Mouse (Mus musculus): ENCODE data around the gene Slc38a4. TPM values are rescaled to one million over a fixed set of nuclear protein-coding genes. Genes with fewer than 3 reads are reported as not detected.

Slc38a4 gene
- polyA plus RNA-seq, 1 experiment = not detected

GRCm38 (mm10) chr15:97026670-97027069, 29.1 kb downstream of the Slc38a4 start:
- no peaks in the 10 kb centered on the region for H3K4me1 ChIP-seq
- no peak for TF ChIP-seq FLI1 (IDR thresholded peaks at IDR 0.05; ENCODE audit: low read length)
- no peak overlapping the region for H3K4me3 ChIP-seq (replicated peaks)
- peaks cover 17% of the 10 kb centered on the region for H3K9me3 ChIP-seq
- H3K36me3 ChIP-seq (replicated peaks; ENCODE audit: low read length) = no peaks in the 10 kb centered on the region
- H3K27me3 ChIP-seq (replicated peaks) = no peaks in the 10 kb centered on the region

DNA sequence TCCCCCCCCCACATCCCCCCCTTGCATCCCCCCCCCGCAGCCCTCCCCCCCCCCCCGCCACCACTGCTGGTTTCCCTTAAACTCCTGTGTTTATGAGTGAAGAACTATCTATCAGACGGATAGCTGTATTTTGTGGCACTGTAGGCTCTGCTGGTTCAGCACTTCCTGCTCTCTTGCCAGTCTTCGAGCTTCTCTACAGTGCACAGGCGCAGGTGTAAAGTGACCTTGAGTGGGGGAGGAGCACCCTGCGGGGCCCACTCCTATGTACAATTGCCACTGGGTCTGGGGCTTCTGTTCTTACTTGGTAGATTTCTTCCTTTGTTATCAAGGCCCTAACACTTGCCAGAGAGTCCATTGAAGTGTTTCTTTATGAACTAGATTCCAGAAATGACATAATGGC, 33.0 kb downstream of the Slc38a4 start:
- no peaks in the 10 kb centered on the region for H3K4me1 ChIP-seq
- no peaks in the 10 kb centered on the region for H3K36me3 ChIP-seq (replicated peaks; ENCODE audit: low read length)
- no peaks in the 10 kb centered on the region for H3K27me3 ChIP-seq (replicated peaks)
- H3K9me3 ChIP-seq = peaks cover 12% of the 10 kb centered on the region
- no peak overlapping the region for H3K4me3 ChIP-seq (replicated peaks)
- TF ChIP-seq GATA1 (IDR thresholded peaks at IDR 0.05; ENCODE audit: borderline replicate concordance, low read length) (no peak), FLI1 (IDR thresholded peaks at IDR 0.05; ENCODE audit: low read length) (no peak)

GRCm38 (mm10) chr15:97022213-97022612, 33.5 kb downstream of the Slc38a4 start:
- H3K4me3 ChIP-seq (replicated peaks) = no peak overlapping the region
- H3K4me1 ChIP-seq = no peaks in the 10 kb centered on the region
- H3K9me3 ChIP-seq = peaks cover 7% of the 10 kb centered on the region
- H3K36me3 ChIP-seq (replicated peaks; ENCODE audit: low read length) = no peaks in the 10 kb centered on the region
- H3K27me3 ChIP-seq (replicated peaks) = no peaks in the 10 kb centered on the region
- no peak for TF ChIP-seq FLI1 (IDR thresholded peaks at IDR 0.05; ENCODE audit: low read length)

- Histone ChIP-seq H3K4me3 (replicated peaks) (no peak overlapping the region), H3K4me1 (no peaks in the 10 kb centered on the region), H3K9me3 (peaks cover 18% of the 10 kb centered on the region), H3K36me3 (replicated peaks; ENCODE audit: low read length) (no peaks in the 10 kb centered on the region), H3K27me3 (replicated peaks) (no peaks in the 10 kb centered on the region)
- TF ChIP-seq FLI1 (IDR thresholded peaks at IDR 0.05; ENCODE audit: low read length) (no peak), GATA1 (IDR thresholded peaks at IDR 0.05; ENCODE audit: borderline replicate concordance, low read length) (no peak)
Observed at GRCm38 (mm10) chr15:97020221-97020620, 35.5 kb downstream of the Slc38a4 start.

DNA sequence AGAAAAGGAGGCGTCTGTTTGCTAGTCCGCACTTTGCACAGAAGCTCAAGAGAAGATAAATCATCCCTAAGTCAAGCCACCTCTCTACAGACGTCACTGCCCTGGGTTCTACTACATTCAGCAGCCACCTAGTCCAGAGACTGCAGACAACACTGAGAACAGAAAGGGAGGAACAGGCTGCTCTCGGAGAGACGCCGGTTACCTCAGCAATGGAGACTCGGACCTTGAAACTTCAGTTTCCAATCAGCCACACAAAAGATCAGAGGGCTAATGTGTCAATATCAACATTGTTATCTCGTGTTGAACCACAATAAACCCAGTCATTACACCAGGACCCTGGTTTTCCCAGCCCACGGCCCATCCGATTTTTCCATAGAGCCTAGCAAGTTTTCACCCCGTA, 36.4 kb downstream of the Slc38a4 start:
- Histone ChIP-seq H3K36me3 (replicated peaks; ENCODE audit: low read length) (no peaks in the 10 kb centered on the region), H3K27me3 (replicated peaks) (no peaks in the 10 kb centered on the region), H3K9me3 (peaks cover 18% of the 10 kb centered on the region), H3K4me3 (replicated peaks) (no peak overlapping the region), H3K4me1 (no peaks in the 10 kb centered on the region)
- TF ChIP-seq GATA1 (IDR thresholded peaks at IDR 0.05; ENCODE audit: borderline replicate concordance, low read length) (no peak), FLI1 (IDR thresholded peaks at IDR 0.05; ENCODE audit: low read length) (no peak)

DNA sequence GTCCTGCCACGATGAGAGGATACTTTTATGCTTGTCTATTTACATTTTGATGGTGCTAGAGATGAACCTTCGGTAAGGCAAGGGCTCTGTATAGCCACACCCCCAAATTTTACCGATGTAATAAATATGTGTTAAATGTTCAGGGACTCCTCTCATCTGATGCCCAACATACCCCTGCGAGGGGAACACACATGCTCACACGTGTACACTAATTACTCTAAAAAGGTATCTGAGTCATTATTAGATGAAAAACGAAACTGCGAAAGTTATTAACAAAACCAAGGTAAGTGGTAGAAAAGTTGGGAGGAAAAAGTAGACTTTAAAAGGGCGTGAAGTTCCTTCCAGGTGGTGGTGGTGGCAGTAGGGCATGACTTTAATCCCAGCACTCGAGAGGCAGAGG, 38.6 kb downstream of the Slc38a4 start:
- peaks cover 16% of the 10 kb centered on the region for H3K9me3 ChIP-seq

DNA sequence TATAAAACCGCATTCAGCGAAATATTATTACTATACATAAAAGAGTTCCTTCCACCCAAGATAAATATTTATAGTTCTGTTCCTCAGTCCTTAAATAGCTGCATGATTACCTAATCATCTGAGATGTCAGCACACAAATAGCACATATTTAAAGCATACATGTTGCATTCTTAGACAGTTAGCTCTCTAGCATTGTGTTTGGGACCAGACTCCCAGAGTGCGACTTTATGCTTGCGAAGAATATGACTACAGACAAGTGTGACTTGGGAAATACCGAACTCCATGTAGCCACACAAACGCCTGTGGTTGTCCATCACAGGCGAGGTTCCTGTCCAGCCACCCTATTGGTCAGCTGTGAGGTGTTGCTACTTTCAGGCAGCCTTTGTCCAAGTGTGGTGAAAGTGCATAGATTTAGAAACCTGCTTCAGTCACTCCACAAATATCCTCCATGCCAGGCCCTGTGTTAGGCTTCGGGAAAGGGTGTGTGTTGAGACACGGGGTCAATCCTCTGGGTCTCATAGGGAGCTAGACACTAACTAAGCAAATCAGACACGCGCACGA, 40.6 kb downstream of the Slc38a4 start:
- no peaks in the 10 kb centered on the region for H3K4me1 ChIP-seq
- TF ChIP-seq FLI1 (IDR thresholded peaks at IDR 0.05; ENCODE audit: low read length) = no peak
- no peak for TF ChIP-seq GATA1 (IDR thresholded peaks at IDR 0.05; ENCODE audit: borderline replicate concordance, low read length)
- peaks cover 21% of the 10 kb centered on the region for H3K9me3 ChIP-seq
- H3K27me3 ChIP-seq (replicated peaks) = no peaks in the 10 kb centered on the region
- H3K36me3 ChIP-seq (replicated peaks; ENCODE audit: low read length) = no peaks in the 10 kb centered on the region
- no peak overlapping the region for H3K4me3 ChIP-seq (replicated peaks)

More for the DNA sequence above, 38.6 kb downstream of the Slc38a4 start:
- Histone ChIP-seq H3K4me3 (replicated peaks) (no peak overlapping the region), H3K4me1 (no peaks in the 10 kb centered on the region), H3K36me3 (replicated peaks; ENCODE audit: low read length) (no peaks in the 10 kb centered on the region), H3K27me3 (replicated peaks) (no peaks in the 10 kb centered on the region)
- TF ChIP-seq FLI1 (IDR thresholded peaks at IDR 0.05; ENCODE audit: low read length) (no peak), GATA1 (IDR thresholded peaks at IDR 0.05; ENCODE audit: borderline replicate concordance, low read length) (no peak)

- H3K4me3 ChIP-seq (replicated peaks) = no peak overlapping the region
Observed at GRCm38 (mm10) chr15:97011599-97012372, 44.0 kb downstream of the Slc38a4 start.

DNA sequence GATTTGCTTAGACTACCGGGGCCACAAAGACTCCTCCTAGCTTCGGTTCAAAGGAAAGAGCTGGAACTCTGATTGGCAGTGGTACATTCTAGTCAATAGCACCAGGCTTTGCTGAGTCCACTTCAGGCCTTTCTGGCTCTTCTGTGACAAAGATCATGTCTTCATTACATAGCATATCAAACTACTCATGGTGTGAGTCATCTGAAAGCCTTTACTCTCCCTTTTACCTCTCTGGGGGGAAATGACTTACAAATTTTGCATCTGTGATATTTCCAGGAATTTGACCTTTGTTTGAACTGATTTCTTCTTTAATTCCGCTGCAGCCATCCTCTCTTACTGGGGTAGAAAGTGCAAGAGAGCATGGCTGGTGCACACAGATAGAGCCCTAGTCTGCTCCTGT, 46.5 kb downstream of the Slc38a4 start:
- Histone ChIP-seq H3K27me3 (replicated peaks) (no peaks in the 10 kb centered on the region), H3K4me3 (replicated peaks) (no peak overlapping the region), H3K9me3 (peaks cover 8% of the 10 kb centered on the region; the same call in 1 of the 2 replicates), H3K36me3 (replicated peaks; ENCODE audit: low read length) (no peaks in the 10 kb centered on the region), H3K4me1 (no peaks in the 10 kb centered on the region)
- TF ChIP-seq FLI1 (IDR thresholded peaks at IDR 0.05; ENCODE audit: low read length) = no peak
- no peak for TF ChIP-seq GATA1 (IDR thresholded peaks at IDR 0.05; ENCODE audit: borderline replicate concordance, low read length)

More at GRCm38 (mm10) chr15:97011599-97012372, 44.0 kb downstream of the Slc38a4 start:
- Histone ChIP-seq H3K9me3 (peaks cover 18% of the 10 kb centered on the region), H3K27me3 (replicated peaks) (no peaks in the 10 kb centered on the region), H3K4me1 (no peaks in the 10 kb centered on the region), H3K36me3 (replicated peaks; ENCODE audit: low read length) (no peaks in the 10 kb centered on the region)
- no peak for TF ChIP-seq FLI1 (IDR thresholded peaks at IDR 0.05; ENCODE audit: low read length)
- no peak for TF ChIP-seq GATA1 (IDR thresholded peaks at IDR 0.05; ENCODE audit: borderline replicate concordance, low read length)

GRCm38 (mm10) chr15:97005631-97006234, 50.0 kb downstream of the Slc38a4 start:
- no peaks in the 10 kb centered on the region for H3K27me3 ChIP-seq (replicated peaks)
- no peak overlapping the region for H3K4me3 ChIP-seq (replicated peaks)
- H3K36me3 ChIP-seq (replicated peaks; ENCODE audit: low read length) = no peaks in the 10 kb centered on the region
- no peak for TF ChIP-seq FLI1 (IDR thresholded peaks at IDR 0.05; ENCODE audit: low read length)
- TF ChIP-seq GATA1 (IDR thresholded peaks at IDR 0.05; ENCODE audit: borderline replicate concordance, low read length) = no peak
- H3K4me1 ChIP-seq = no peaks in the 10 kb centered on the region
- H3K9me3 ChIP-seq = peaks cover 19% of the 10 kb centered on the region; the same call in 1 of the 2 replicates
